Comparison of ENCODE assay signal across 24 mouse cellular contexts in the genomic region with DNA sequence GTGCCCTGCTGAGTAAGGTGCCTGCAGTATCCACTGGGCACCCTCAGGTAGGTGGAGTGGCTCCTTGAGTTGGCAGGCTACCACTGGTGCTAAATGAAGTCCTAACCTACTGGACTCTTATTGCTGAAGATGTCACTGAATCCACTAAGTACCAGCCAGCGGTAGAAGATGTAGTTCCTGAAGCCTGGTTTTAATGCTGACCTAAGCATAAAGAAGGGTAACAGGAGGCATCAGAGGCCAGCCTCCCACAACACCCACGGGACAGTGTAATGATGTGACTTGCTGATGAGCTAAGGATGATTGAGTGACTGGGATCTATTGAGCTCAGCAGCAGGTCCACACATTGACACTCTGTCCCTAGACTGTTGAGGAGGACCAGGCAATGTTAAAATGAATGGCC. TPM values are rescaled to one million over a fixed set of nuclear protein-coding genes. Genes with fewer than 3 reads are reported as not detected.
"Had no signal": no experiment of that assay in that cellular context is flagged by ENCODE, and none has a peak within 500 bp of the region (broad histone marks: within the 10 kb centered on the region; RNA-seq: fewer than 3 reads in every experiment).

No protein-coding gene starts in this region.

- H3K27ac ChIP-seq: lung, embryonic 15.5 days; macrophage; midbrain, embryonic 13.5 days; midbrain, embryonic 15.5 days; neural tube, embryonic 13.5 days; stomach, embryonic 15.5 days; stomach, postnatal 0 days had no signal

- H3K36me3 ChIP-seq: lung, embryonic 15.5 days; midbrain, embryonic 13.5 days; midbrain, embryonic 15.5 days; neural tube, embryonic 13.5 days; stomach, embryonic 15.5 days had no signal

- DNase-seq: liver, postnatal 0 days; lung, adult 2 months; lung, postnatal 14 days; lung, postnatal 36 days; right cerebral cortex, postnatal 14 days; thymus, adult 2 months; thymus, postnatal 25 days; thymus, postnatal 4 days had no signal

- H3K4me3 ChIP-seq: lung, embryonic 15.5 days; megakaryocyte, embryonic 14.5 days; midbrain, embryonic 13.5 days; midbrain, embryonic 15.5 days; neural tube, embryonic 13.5 days; stomach, embryonic 15.5 days had no signal

- H3K27me3 ChIP-seq: lung, embryonic 15.5 days; megakaryocyte, embryonic 14.5 days; midbrain, embryonic 13.5 days; midbrain, embryonic 15.5 days; neural tube, embryonic 13.5 days; stomach, embryonic 15.5 days had no signal

- H3K4me1 ChIP-seq: lung, embryonic 15.5 days; megakaryocyte, embryonic 14.5 days; midbrain, embryonic 13.5 days; midbrain, embryonic 15.5 days; stomach, embryonic 15.5 days had no signal

- H3K4me2 ChIP-seq: lung, embryonic 15.5 days; midbrain, embryonic 11.5 days; midbrain, embryonic 13.5 days; midbrain, embryonic 15.5 days; neural tube, embryonic 13.5 days; stomach, embryonic 15.5 days had no signal

- ATAC-seq: liver, postnatal 0 days; lung, postnatal 0 days; midbrain, embryonic 13.5 days; midbrain, embryonic 15.5 days had no signal

- H3K9ac ChIP-seq: liver, postnatal 0 days; lung, embryonic 15.5 days; midbrain, embryonic 13.5 days; midbrain, embryonic 15.5 days; neural tube, embryonic 13.5 days; stomach, embryonic 15.5 days had no signal

- H3K9me3 ChIP-seq: lung, embryonic 15.5 days; midbrain, embryonic 13.5 days; midbrain, embryonic 15.5 days; neural tube, embryonic 13.5 days; stomach, embryonic 15.5 days had no signal

RNA-seq across cellular contexts. Expression of gene Gm8765, which starts 53.6 kb away (rescaled TPM):
- total RNA-seq: megakaryocyte progenitor cell, adult 5-6 weeks; midbrain, postnatal 0 days; monocyte, adult 5-6 weeks; neutrophil, adult 5-6 weeks had no signal
- polyA plus RNA-seq: liver, postnatal 0 days; lung, adult 2 months; lung, embryonic 15.5 days; macrophage; midbrain, embryonic 11.5 days; midbrain, embryonic 13.5 days; midbrain, embryonic 15.5 days; midbrain, postnatal 0 days; neural tube, embryonic 13.5 days; spleen, adult 2 months; stomach, embryonic 15.5 days; stomach, postnatal 0 days; thymus, adult 2 months; urinary bladder, adult 2 months had no signal
